Mouse (Mus musculus) intestine, embryonic 16.5 days (tissue): ENCODE measurements around the gene Tmem182. TPM values are rescaled to one million over a fixed set of nuclear protein-coding genes. Genes with fewer than 3 reads are reported as not detected.
A peak's percentile ranks its signal among the peaks of the same experiment; 100 is the strongest.

Experiments
- ATAC-seq: fragments of 200-750 bp; cut with Nextera tagmentation; 2 replicates; pipeline ENCODE4 v1.8.0; 2017; ENCODE audit warnings: moderate TSS enrichment, moderate library complexity
- H3K27ac ChIP-seq: fragments of 300-500 bp; sonication (generic); 2 replicates; pipeline ENCODE4 v1.5.1; 2014; ENCODE audit warnings: mild to moderate bottlenecking, low read length
- H3K27me3 ChIP-seq: fragments of 300-500 bp; sonication (generic); replicated peaks from 2 replicates; pipeline ENCODE4 v1.6.1; 2014; ENCODE audit warnings: low read length, control low read depth, mixed read lengths; ENCODE audit not compliant: control insufficient read depth, insufficient read depth
- H3K36me3 ChIP-seq: fragments of 300-500 bp; sonication (generic); 2 replicates; pipeline ENCODE4 v1.6.1; 2014; ENCODE audit warnings: low read length, control low read depth; ENCODE audit not compliant: control insufficient read depth, insufficient read depth
- H3K4me1 ChIP-seq: fragments of 300-500 bp; sonication (generic); 2 replicates; pipeline ENCODE4 v1.6.1; 2014; ENCODE audit warnings: low read length, control low read depth, mixed read lengths; ENCODE audit not compliant: control insufficient read depth, insufficient read depth
- H3K4me2 ChIP-seq: fragments of 300-500 bp; sonication (generic); 2 replicates; pipeline ENCODE4 v1.6.1; 2014; ENCODE audit warnings: low read depth, low read length, control low read depth
- H3K4me3 ChIP-seq: fragments of 300-500 bp; sonication (generic); 2 replicates; pipeline ENCODE4 v1.5.1; 2014; ENCODE audit warnings: mild to moderate bottlenecking, low read length
- H3K9ac ChIP-seq: fragments of 300-500 bp; sonication (generic); 2 replicates; pipeline ENCODE4 v1.6.1; 2014; ENCODE audit warnings: low read depth, low read length
- H3K9me3 ChIP-seq: fragments of 300-500 bp; sonication (generic); 2 replicates; pipeline ENCODE4 v1.6.1; 2016; ENCODE audit warnings: low read length, control low read depth; ENCODE audit not compliant: control insufficient read depth
- WGBS: fragments of 180-500 bp; shearing (Covaris S2); extraction: QIAGEN DNeasy Blood & Tissue Kit; methylation state at CpG from one replicate; pipeline ENCODE4 v1.1.7; 2014; 5-methylcytosine and 5-hydroxymethylcytosine counted together
- polyA plus RNA-seq: library from polyadenylated mRNA; unstranded; fragments of >200 nt; fragmentation: Nextera tagmentation; extraction: Ambion mirVana; gene quantifications from 2 replicates; pipeline ENCODE4 v1.2.1, GENCODE M21; 2015

The Tmem182 gene
- polyA plus RNA-seq, 1 experiment from 2014 or later = 0.43 TPM

GRCm38 (mm10) chr1:40790324-40791141 lies 14.9 kb upstream of the Tmem182 start, which contains the start of gene Mfsd9:
Mfsd9 (minus strand) TSS chr1:40790687.
- peak; percentile 94 for ATAC-seq
- WGBS = 5% methylated on average over 38 of the region's 38 CpGs
- Histone ChIP-seq H3K9ac (peak within 1 kb of the TSS; percentile 77), H3K4me3 (peak within 1 kb of the TSS; percentile 85), H3K27ac (no peak within 1 kb of the TSS), H3K36me3 (no peaks in the 10 kb centered on the region), H3K4me2 (peak within 1 kb of the TSS; percentile 82), H3K4me1 (0 out of 2 replicates have a peak, but pooled peaks cover 4% of the 10 kb centered on the region), H3K27me3 (no peaks in the 10 kb centered on the region), H3K9me3 (no peaks in the 10 kb centered on the region)

- no peak for ATAC-seq
- H3K36me3 ChIP-seq = no peaks in the 10 kb centered on the region
- H3K4me3 ChIP-seq = no peak overlapping the region
- no peak overlapping the region for H3K9ac ChIP-seq
- H3K27me3 ChIP-seq = no peaks in the 10 kb centered on the region
- WGBS = 93% methylated on average over 1 of the region's 1 CpGs
- H3K27ac ChIP-seq = no peak overlapping the region
- H3K4me1 ChIP-seq = no peaks in the 10 kb centered on the region
- H3K9me3 ChIP-seq = no peaks in the 10 kb centered on the region
- no peak overlapping the region for H3K4me2 ChIP-seq
Measured at GRCm38 (mm10) chr1:40795508-40795907, 9.9 kb upstream of the Tmem182 start.

GRCm38 (mm10) chr1:40797348-40797747 lies 8.1 kb upstream of the Tmem182 start:
- WGBS = 17% methylated on average over 5 of the region's 5 CpGs
- Histone ChIP-seq H3K9me3 (no peaks in the 10 kb centered on the region), H3K4me3 (no peak overlapping the region), H3K4me2 (no peak overlapping the region), H3K4me1 (no peaks in the 10 kb centered on the region), H3K9ac (no peak overlapping the region), H3K27me3 (no peaks in the 10 kb centered on the region), H3K27ac (no peak overlapping the region), H3K36me3 (no peaks in the 10 kb centered on the region)
- no peak for ATAC-seq

- Histone ChIP-seq H3K27me3 (no peaks in the 10 kb centered on the region), H3K27ac (no peak overlapping the region), H3K36me3 (no peaks in the 10 kb centered on the region), H3K4me2 (no peak overlapping the region), H3K4me1 (no peaks in the 10 kb centered on the region), H3K9ac (no peak overlapping the region), H3K9me3 (no peaks in the 10 kb centered on the region), H3K4me3 (no peak overlapping the region)
- no peak for ATAC-seq
- 92% methylated on average over 8 of the region's 8 CpGs for WGBS
Measured at GRCm38 (mm10) chr1:40799121-40799520, 6.3 kb upstream of the Tmem182 start.

- 90% methylated on average over 5 of the region's 5 CpGs for WGBS
Measured at GRCm38 (mm10) chr1:40800908-40801307, 4.5 kb upstream of the Tmem182 start.

GRCm38 (mm10) chr1:40802759-40803158 lies 2.6 kb upstream of the Tmem182 start:
- Histone ChIP-seq H3K4me1 (no peaks in the 10 kb centered on the region), H3K4me2 (no peak overlapping the region), H3K36me3 (no peaks in the 10 kb centered on the region), H3K27me3 (no peaks in the 10 kb centered on the region), H3K9me3 (no peaks in the 10 kb centered on the region), H3K27ac (no peak overlapping the region), H3K9ac (no peak overlapping the region), H3K4me3 (no peak overlapping the region)
- no peak for ATAC-seq
- 24% methylated on average over 3 of the region's 3 CpGs for WGBS

More at GRCm38 (mm10) chr1:40800908-40801307, 4.5 kb upstream of the Tmem182 start:
- no peaks in the 10 kb centered on the region for H3K4me1 ChIP-seq
- no peak for ATAC-seq
- no peak overlapping the region for H3K27ac ChIP-seq
- H3K36me3 ChIP-seq = no peaks in the 10 kb centered on the region
- no peak overlapping the region for H3K9ac ChIP-seq
- no peaks in the 10 kb centered on the region for H3K9me3 ChIP-seq
- H3K4me2 ChIP-seq = no peak overlapping the region
- no peak overlapping the region for H3K4me3 ChIP-seq
- H3K27me3 ChIP-seq = no peaks in the 10 kb centered on the region

GRCm38 (mm10) chr1:40804118-40804517 lies 1.3 kb upstream of the Tmem182 start:
- Histone ChIP-seq H3K4me2 (no peak overlapping the region), H3K9me3 (no peaks in the 10 kb centered on the region), H3K36me3 (no peaks in the 10 kb centered on the region), H3K4me3 (no peak overlapping the region), H3K4me1 (no peaks in the 10 kb centered on the region), H3K27me3 (no peaks in the 10 kb centered on the region), H3K9ac (no peak overlapping the region), H3K27ac (no peak overlapping the region)
- no peak for ATAC-seq
- WGBS = 88% methylated on average over 12 of the region's 12 CpGs

GRCm38 (mm10) chr1:40805891-40806290 lies 490 bp downstream of the Tmem182 start:
- H3K36me3 ChIP-seq = no peaks in the 10 kb centered on the region
- ATAC-seq = no peak
- H3K9ac ChIP-seq = no peak overlapping the region
- no peak overlapping the region for H3K4me2 ChIP-seq
- no peaks in the 10 kb centered on the region for H3K9me3 ChIP-seq
- H3K27me3 ChIP-seq = no peaks in the 10 kb centered on the region
- H3K27ac ChIP-seq = no peak overlapping the region
- no peak overlapping the region for H3K4me3 ChIP-seq
- WGBS = 87% methylated on average over 11 of the region's 11 CpGs
- H3K4me1 ChIP-seq = no peaks in the 10 kb centered on the region

GRCm38 (mm10) chr1:40808643-40809042 lies 3.2 kb downstream of the Tmem182 start:
- H3K4me2 ChIP-seq = no peak overlapping the region
- no peaks in the 10 kb centered on the region for H3K4me1 ChIP-seq
- 70% methylated on average over 3 of the region's 3 CpGs for WGBS
- no peaks in the 10 kb centered on the region for H3K36me3 ChIP-seq
- H3K9ac ChIP-seq = no peak overlapping the region
- no peaks in the 10 kb centered on the region for H3K9me3 ChIP-seq
- no peak for ATAC-seq
- H3K27me3 ChIP-seq = no peaks in the 10 kb centered on the region
- no peak overlapping the region for H3K4me3 ChIP-seq
- no peak overlapping the region for H3K27ac ChIP-seq
